Mouse (Mus musculus) adrenal gland, adult 2 months (tissue): ENCODE measurements around the gene Gm5890. TPM values are rescaled to one million over a fixed set of nuclear protein-coding genes. Genes with fewer than 3 reads are reported as not detected.
"Not testable (repeated sequence)": the region's sequence is repeated elsewhere in the genome, so short reads cannot be mapped to it uniquely, and the experiment has no call there.

Experiments
- DNase-seq: peaks from one replicate; pipeline ENCODE4 v3.0.0; 2021
- long read RNA-seq: library from polyadenylated mRNA; stranded (forward); transcript quantifications from one replicate; pipeline ENCODE4 v2.0.0, GENCODE M21; 2021
- polyA plus RNA-seq: library from polyadenylated mRNA; depleted of rRNA; stranded (reverse); fragments of >200 nt; gene quantifications from 2 replicates; pipeline ENCODE4 v1.2.3, GENCODE M21; 2012; rRNA removed
- total RNA-seq, 2 experiments: library from RNA; stranded (reverse); gene quantifications; 2 replicates each; pipeline ENCODE4 v1.2.3; 2021

Gm5890 gene
- total RNA-seq (not detected), polyA plus RNA-seq (not detected in 2 replicates)
- long read RNA-seq = 0 reads

DNA sequence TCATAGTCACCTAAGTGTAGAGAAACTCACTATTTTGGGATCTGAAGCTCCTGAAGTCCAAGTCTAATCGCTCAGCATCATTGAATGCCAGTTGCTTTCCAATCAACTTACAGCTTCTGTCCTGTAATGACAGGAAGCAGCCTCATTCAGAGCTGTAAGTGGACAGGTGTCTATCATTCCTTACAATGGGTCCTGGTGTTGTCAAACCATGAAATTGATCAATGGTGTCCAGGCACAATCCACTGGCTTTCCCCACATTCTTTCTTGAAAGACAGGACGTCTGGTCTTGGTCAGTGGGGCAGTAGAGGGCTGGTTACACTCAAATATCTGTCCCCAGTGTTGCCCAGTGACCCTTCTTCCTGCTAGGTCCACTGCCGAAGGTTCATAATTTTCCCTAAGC is at the start of gene Gm5890:
Gm5890 (minus strand) TSS at position 101 of the 400 bp plus-strand sequence.
- DNase-seq = not testable (repeated sequence)

DNA sequence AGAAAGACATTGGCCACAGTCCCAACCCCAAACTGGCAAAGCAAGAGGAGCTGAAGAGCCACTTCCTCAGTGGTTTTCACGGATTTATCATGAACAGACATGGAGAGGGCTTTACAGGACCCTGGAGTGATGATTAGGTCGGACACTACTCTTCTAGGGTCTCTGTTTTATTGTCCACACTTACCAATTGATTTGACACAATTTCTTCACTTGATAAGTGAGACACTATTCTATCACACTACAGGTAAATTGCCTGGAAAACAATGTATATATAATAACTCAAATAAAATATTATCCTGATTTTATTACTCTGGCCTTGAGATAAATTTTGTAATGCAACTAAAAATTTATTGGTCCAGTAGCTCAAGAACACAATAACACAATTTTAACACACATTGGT is 28.9 kb downstream of the Gm5890 start, which contains the start of gene Gm4498:
Gm4498 (minus strand) TSS at position 101 of the 400 bp plus-strand sequence.
- not testable (repeated sequence) for DNase-seq

Other genes with a start within 250 kb of the Gm5890 start
- not detected for gene Vmn1r91, start 163.2 kb downstream of the Gm5890 start, total RNA-seq
- gene Vmn1r91, start 163.2 kb downstream of the Gm5890 start, polyA plus RNA-seq = not detected in 2 replicates
- gene Gm16442, start 140.3 kb downstream of the Gm5890 start, total RNA-seq = not detected
- gene Gm16442, start 140.3 kb downstream of the Gm5890 start, polyA plus RNA-seq = not detected in 2 replicates
- not detected for gene Vmn1r93, start 123.7 kb downstream of the Gm5890 start, total RNA-seq
- gene Vmn1r93, start 123.7 kb downstream of the Gm5890 start, polyA plus RNA-seq = not detected in 2 replicates
- not detected for gene Vmn1r94, start 94.5 kb downstream of the Gm5890 start, total RNA-seq
- gene Vmn1r94, start 94.5 kb downstream of the Gm5890 start, polyA plus RNA-seq = not detected in 2 replicates
- not detected for gene Vmn1r95, start 69.1 kb downstream of the Gm5890 start, total RNA-seq
- not detected in 2 replicates for gene Vmn1r95, start 69.1 kb downstream of the Gm5890 start, polyA plus RNA-seq
- not detected for gene Gm6164, start 57.2 kb downstream of the Gm5890 start, total RNA-seq
- not detected in 2 replicates for gene Gm6164, start 57.2 kb downstream of the Gm5890 start, polyA plus RNA-seq
- gene Gm4498, start 29.0 kb downstream of the Gm5890 start, total RNA-seq = not detected
- gene Gm4498, start 29.0 kb downstream of the Gm5890 start, polyA plus RNA-seq = not detected in 2 replicates
- not detected for gene Gm4133, start 71.2 kb upstream of the Gm5890 start, total RNA-seq
- gene Gm4133, start 71.2 kb upstream of the Gm5890 start, polyA plus RNA-seq = not detected in 2 replicates
- not detected for gene Gm5728, start 112.6 kb upstream of the Gm5890 start, total RNA-seq
- not detected in 2 replicates for gene Gm5728, start 112.6 kb upstream of the Gm5890 start, polyA plus RNA-seq
- gene Vmn1r100, start 155.1 kb upstream of the Gm5890 start, total RNA-seq = not detected
- gene Vmn1r100, start 155.1 kb upstream of the Gm5890 start, polyA plus RNA-seq = not detected in 2 replicates
- not detected for gene Vmn1r101, start 179.8 kb upstream of the Gm5890 start, total RNA-seq
- not detected in 2 replicates for gene Vmn1r101, start 179.8 kb upstream of the Gm5890 start, polyA plus RNA-seq
- gene Gm10670, start 212.1 kb upstream of the Gm5890 start, total RNA-seq = not detected
- not detected in 2 replicates for gene Gm10670, start 212.1 kb upstream of the Gm5890 start, polyA plus RNA-seq
- not detected for gene Vmn1r103, start 247.7 kb upstream of the Gm5890 start, total RNA-seq
- gene Vmn1r103, start 247.7 kb upstream of the Gm5890 start, polyA plus RNA-seq = not detected in 2 replicates